Mouse (Mus musculus): ENCODE data around the gene Mmp23. TPM values are rescaled to one million over a fixed set of nuclear protein-coding genes. Genes with fewer than 3 reads are reported as not detected.
"Not testable (repeated sequence)": the region's sequence is repeated elsewhere in the genome, so short reads cannot be mapped to it uniquely, and the experiment has no call there.

The Mmp23 gene
- 1 to 10 TPM; 4.8 to 8.4 (median 6.7) TPM for total RNA-seq (2022)

GRCm38 (mm10) chr4:155653086-155653450, at the start of gene Mmp23:
Gene Mmp23, minus strand, starts transcription at chr4:155653384.
- no peak for DNase-seq

DNA sequence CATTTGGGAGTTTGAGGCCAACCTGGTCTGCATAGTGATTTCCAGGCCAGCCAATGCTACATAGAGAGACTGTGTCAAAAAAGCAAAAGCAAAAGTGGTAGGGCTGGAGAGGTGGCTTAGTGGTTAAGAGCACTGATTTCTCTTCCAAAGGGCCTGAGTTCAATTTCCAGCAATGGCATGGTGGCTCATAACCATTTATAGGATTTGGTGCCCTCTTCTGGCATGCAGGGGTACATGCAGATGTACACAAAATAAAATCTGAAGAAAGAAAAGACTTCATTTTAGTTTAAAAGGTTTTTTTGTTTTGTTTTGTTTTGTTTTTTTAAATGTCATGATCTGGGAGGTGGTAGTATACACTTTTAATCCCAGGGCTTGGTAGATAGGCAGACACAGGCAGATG, 47.2 kb upstream of the Mmp23 start:
- DNase-seq: no peak

DNA sequence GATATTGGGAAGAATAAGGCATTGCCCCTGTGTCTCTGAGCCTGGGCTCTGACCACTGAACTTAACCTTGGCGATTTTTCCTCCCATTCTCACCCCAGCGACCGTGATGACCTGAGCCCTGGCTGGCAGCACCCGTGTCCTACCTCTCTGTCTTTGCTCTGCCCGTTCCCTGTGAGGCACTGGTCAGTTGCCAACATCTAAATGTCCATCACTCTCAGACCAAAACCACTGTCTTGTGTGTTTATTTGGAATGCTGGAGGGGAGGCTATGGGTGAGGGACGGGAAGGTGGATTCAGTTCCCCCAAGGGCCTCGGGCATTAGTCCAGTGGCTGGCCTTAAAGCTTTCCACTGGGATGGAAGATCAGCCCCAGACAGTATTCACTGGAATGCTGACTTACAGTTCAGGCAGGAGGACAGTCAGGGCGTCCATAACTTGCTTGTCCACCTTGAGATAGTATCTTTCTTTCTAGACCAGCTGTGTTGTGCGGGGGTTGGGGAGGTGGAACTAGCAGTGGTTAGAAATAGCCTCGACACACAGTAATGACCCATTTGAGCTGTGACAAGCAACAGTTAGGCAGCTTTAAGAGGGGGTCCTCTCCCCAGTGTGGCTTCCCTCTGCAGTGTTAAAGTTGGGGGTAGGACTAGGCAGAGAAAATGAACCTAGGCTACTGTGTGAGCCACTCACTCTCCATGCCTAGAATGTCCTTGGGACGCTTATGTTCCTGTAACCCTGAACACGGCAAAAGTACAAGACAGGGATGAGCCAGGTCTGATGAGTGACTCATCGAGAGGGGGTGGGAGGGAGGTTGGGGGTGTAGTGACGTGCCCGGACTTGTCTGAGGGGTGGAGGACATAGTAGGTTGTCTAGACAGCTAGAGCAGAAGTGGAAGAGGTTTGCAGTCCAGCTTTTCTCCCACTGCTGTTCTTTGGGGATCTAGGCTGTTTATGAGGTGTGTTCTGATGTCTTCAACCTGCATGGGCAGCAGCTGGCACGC, 43.4 kb upstream of the Mmp23 start:
- peak; percentile 53 for DNase-seq

GRCm38 (mm10) chr4:155695531-155696062, 42.4 kb upstream of the Mmp23 start:
- DNase-seq: no peak

- peak; percentile 57 for DNase-seq
Measured at GRCm38 (mm10) chr4:155694482-155695401, 41.6 kb upstream of the Mmp23 start.

GRCm38 (mm10) chr4:155694111-155694481, 40.9 kb upstream of the Mmp23 start, which contains the start of gene Fndc10:
Gene Fndc10, plus strand, starts transcription at chr4:155694342.
- peak; percentile 59 for DNase-seq

- no peak for DNase-seq
Measured at GRCm38 (mm10) chr4:155692421-155692820, 39.2 kb upstream of the Mmp23 start.

GRCm38 (mm10) chr4:155690571-155691375, 37.6 kb upstream of the Mmp23 start:
- DNase-seq: no peak

DNA sequence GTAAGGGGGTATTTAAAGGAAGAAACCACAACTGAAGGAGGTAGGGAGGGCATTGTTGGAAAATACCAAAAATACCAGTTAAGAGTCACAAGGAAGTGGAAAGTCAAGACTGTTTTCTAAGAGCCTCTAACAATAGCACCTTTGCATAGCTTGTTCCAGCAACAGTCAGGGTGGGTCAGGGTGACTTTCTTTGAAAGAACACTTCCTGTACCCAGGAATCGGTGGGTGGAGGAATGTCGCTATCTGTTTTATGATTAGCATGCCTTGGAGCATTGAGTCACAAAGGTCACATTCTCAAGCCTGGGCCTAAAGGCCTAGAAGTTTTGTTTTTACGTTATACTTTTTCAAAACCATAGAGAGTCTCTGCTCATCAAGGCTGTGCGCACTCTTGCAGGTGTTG, 34.6 kb upstream of the Mmp23 start:
- not testable (repeated sequence) for DNase-seq

- DNase-seq: not testable (repeated sequence)
Measured at GRCm38 (mm10) chr4:155683670-155684277, 30.6 kb upstream of the Mmp23 start.

DNA sequence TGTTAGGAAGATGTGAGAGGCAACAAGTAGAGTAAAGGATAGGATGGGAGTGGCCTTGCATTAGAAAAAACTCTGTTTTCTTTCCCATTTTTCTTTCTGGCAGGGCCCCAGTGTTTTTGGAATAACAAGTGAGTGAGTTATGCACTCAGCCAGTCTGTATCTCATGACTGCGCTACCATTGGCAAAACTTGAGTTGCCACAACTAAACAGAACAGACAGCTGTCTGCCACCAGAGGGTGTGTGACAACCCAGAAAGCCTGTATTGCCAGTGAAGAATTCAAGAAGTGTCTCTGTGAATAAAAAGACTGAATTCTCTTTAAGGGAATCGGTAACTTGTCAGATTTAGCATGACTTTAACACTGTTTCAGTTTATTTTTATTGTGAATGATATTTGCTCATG, 22.8 kb upstream of the Mmp23 start:
- DNase-seq: no peak

DNA sequence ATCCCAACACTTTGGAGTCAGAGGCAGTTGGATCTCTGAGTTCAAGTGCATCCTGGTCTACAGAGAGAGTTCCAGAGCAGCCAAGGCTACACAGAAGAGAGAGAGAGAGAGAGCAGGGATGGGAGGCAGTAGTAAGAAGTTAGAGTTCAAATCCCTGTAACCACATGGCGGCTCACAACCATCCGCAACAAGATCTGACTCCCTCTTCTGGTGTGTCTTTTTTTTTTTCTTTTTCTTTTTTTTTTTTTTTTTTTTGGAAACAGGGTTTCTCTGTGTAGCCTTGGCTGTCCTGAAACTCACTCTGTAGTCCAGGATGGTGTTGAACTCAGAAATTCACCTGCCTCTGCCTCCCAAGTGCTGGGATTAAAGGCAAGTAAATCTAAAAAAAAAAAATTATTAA, 18.9 kb upstream of the Mmp23 start:
- no peak for DNase-seq

DNA sequence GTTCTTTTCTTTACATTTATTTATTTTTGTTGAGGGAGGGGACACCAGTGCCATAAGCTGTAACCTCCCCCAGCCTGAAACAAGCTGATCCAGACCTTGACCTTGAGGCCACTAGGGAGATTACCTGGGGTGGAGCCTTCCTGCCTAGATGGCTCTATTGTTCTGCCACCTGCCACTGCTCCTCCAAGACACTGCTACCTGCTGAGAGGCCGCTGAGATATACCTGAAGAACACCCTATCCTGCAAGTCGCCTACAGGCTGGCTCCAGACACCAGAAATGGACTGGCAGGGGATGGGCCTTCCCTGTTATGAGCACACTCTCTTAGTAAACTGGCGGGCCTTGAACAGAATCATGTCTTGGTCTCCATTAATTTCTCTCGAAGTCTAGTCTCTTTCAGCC, 17.1 kb upstream of the Mmp23 start:
- DNase-seq: not testable (repeated sequence)

DNA sequence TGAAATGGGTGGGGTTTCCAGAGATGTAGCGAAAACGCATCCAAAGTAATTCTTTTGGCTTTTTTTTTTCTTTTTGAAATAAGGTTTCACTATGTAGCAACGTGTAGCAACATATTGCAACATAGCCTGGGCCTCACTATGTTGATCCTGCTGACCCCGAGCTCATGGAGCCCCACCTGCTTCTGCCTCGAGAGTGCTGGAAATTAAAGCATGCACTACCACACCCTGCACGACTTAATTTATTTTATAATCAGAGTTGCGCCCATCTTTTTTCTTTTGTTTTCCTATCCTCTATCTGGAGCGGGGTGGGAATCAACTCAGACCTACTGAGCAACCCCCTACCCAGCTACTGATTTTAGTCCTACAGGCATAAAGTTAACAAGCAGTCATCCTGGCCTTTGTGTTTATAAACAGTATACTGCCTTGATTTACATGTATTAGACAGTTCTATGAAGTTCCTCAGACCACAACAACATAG, 16.5 kb upstream of the Mmp23 start:
- no peak for DNase-seq

DNA sequence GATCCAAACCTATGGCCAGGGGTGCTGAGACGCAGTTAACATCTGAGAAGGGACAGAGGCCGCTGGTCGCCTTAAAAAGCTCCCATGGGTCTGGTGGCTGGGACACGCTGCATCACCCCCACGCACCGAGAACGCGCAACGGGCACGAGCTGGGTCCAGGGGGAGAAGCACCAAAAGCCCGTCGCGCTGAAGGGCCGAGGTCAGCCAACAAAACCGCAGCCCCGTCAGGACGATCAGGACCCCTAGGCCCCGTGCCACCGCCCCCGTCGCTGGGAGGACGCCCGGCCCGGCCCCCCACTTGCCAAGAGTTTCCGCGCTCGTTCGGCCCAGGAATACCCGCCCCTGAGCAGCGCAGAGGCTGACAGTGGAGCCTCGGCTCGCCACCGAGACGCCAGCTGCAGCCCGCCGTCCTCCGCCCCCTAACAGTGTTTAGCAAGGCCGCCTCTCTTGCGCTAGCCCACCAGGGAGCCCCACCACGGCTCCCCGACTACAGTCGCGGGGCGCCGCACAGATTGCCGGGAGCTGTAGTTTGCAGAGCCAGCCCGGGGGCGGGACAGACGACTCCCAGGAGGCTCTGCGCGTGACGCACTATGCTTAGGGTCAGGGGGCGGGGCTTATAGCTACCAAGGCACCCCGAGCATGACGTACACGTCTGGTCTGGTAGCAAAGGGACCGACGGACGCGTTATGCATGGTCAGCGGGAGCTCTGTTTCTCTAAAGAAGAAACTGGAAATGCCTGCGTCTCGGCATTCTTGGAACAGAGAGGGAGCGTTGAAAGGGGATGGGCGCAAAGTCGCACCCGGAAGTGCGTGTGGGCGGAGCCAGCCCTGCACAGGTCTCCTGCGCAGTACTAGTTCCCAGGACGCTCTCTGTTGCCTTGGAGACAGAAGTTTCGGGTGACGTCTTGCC, 15.8 kb upstream of the Mmp23 start, which contains the start of gene Mib2:
TSS of gene Mib2 (minus strand) at position 510 of the 909 bp plus-strand sequence.
- peak; percentile 94 for DNase-seq

DNA sequence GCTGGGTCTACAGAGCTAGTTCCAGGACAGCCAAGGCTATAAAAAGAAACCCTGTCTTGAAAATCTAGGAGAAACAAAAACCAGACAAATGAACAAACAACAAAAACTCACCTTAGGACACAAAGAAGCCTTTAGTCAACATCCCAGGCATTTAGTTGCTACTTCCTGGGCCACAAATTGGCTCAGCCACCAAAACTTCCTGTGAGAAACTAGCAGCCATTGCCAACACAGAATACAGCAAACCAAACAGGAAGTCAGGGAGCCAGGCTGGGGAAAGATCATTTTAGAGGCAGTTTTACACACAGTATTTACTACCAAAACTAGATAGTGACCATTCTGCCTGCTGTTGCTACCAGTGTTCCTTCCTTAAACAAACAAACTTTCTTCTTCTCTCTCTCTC, 13.7 kb upstream of the Mmp23 start:
- DNase-seq: no peak

- DNase-seq: no peak
Measured at GRCm38 (mm10) chr4:155660641-155661040, 7.5 kb upstream of the Mmp23 start.

DNA sequence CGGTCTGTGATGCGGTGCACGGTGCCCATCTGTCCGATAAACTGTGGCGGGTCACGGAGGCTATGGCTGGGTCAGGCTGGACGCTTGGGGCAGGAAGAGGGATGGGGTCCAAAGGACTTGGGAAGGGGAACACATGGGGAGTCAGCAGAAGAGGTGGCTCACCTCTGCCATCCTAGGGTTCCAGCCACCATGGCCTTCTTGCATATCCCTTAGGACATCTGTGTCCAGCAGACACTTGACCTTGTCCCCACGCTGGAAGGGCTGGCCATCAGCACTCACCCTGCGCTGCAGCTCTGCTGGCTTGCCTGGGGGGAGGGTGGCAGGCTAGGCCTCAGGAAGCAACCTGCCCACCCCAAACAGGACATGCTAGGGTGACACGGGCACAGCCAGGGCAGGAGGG, 5.8 kb upstream of the Mmp23 start:
- DNase-seq: no peak

DNA sequence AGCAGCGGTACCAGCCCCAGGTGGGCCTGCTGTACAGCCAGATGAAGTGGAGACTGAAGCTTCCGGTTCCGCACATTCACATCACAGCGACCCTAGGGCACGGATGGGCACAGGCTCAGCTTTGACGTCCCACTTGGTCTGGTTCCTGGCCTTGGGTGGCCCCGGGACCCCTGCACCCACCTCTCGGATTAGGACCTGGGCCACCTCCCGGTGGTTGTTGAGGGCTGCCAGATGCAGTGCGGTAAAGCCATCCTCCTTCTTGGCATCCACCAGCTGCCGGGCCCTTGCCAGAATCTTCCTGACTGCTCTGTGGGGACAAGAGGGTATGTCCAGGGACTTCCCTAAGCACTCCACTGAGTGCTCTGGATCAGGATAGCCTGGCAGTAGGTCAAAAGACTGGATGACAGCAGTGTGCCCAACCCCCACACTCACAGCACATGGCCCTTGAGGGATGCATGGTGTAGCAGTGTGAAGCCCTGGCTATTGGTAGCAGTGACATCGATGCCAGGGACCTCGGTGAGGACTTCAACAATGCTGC, 3.1 kb upstream of the Mmp23 start:
- DNase-seq: no peak
